Mouse (Mus musculus): ENCODE data around the gene Gng12.
"Not testable (repeated sequence)": the region's sequence is repeated elsewhere in the genome, so short reads cannot be mapped to it uniquely, and the experiment has no call there.

The Gng12 gene

DNA sequence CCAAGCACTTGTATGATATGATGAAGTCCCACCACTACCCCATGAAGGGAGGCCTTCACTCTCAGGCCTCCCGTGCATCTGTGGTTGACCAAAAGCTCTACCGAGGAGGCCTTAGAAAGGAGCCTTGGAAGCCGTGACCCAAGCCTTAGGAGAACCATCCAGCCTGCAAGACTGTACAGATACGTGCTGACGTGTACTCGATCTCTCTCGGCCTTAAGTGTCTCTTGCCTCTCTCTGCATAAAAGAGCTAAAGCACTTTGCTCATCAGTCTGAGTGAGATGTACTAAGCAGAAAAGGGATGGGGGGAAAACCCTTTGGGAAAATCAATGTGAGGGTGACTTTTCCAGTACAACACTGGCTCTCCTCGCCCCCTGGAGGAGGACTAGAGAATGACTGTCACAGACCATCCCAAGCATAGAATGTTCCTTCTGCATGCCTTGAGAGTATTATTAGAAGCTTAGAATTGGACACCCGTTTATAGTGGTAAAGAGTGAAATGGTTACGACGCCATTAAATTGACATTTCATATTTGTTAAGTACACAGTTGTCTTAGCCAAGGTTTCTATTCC is 59.0 kb downstream of the Gng12 start:
- DNase-seq (ENCODE audit: low spot score in 2 of 2) = no peak

- no peak for DNase-seq (ENCODE audit: low spot score in 2 of 2)
These were observed 62.5 kb downstream of the Gng12 start for GRCm38 (mm10) chr6:66958466-66959235.

DNA sequence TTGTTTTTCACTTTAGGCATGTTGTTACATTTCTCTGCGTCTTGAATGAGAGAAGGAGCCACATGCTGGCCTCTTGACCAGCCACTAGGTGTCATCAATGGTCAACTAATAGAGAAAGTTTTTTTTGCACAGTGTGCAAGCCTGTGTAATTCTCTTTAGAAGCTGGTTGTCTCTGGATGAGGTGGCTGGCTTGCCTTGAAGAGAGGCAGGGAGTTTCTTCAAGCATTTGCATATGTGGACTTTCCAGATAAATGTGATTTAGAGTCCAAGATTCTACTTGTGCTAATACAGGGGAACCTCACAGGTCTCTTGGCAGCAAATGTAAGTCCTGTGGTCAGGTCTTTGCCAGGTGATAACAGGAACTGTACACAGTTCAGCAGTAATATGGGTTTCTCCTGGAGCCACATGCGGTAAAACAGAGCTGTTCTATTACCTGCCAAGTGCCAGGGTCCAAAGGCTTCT is 66.4 kb downstream of the Gng12 start:
- peak; percentile 44 to 59 for DNase-seq (ENCODE audit: low spot score in 2 of 2)

DNA sequence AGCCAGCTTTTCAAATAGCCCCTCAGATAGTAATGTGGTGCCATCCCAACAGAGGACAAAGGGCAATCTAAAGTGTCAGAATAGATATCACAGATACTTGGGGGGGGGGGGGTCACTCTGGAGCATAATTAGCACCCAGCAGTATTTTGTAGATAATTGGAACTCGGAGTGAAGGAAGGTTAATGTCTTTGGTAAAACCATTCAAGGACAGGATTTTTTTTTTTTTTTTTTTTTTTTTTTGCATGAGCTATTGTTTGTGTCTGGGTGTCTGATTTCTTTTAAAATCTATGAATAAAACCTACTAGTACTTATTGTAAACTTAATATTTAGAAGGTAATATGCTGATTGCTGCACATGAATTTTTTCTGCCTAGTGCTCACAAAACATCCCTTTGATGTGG is 66.9 kb downstream of the Gng12 start:
- DNase-seq (ENCODE audit: low spot score in 2 of 2) = no peak

GRCm38 (mm10) chr6:66963651-66964050 is 67.5 kb downstream of the Gng12 start:
- not testable (repeated sequence) for DNase-seq (ENCODE audit: low spot score in 2 of 2)

DNA sequence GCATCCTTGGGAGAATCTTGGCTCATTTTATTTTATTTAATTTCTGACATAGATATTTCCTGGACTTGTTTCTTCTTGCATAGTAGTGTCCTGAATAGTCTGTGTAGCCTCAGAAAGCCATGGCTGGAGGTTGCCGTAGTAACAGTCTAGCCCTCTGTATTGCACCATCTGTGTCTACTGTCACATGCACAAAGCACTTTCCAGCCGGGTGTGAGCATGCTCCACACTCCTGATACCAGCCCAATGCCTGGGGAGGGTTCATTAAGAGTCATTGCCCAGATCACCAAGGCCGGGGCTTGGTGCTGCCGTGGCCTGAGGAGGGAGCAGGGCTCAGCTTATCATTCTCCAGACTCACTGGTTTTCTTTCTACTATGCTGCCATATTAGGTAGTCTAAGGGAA is 68.0 kb downstream of the Gng12 start:
- no peak for DNase-seq (ENCODE audit: low spot score in 2 of 2)

- DNase-seq (ENCODE audit: low spot score in 2 of 2) = no peak
These were observed 69.0 kb downstream of the Gng12 start for GRCm38 (mm10) chr6:66965203-66965602.

DNA sequence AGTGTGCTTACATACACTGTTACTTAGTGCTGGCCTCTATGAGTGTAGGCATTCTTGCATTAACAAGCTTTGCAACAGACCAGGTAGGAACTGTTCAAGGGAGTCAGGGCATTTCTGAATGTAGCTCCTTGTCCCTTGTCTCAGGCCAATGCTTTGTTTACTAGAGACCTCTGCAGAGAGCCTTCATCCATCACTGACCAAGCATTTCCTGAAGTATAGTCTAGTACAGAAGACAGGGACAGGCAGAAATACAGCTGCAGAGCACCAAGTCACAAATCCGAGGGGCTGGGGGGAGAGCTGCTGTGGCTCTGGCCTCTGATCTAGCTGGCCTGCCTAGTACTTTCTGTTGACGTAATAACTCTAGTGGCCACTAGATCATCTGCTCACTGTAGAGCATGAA is 71.6 kb downstream of the Gng12 start:
- no peak for DNase-seq (ENCODE audit: low spot score in 2 of 2)

DNA sequence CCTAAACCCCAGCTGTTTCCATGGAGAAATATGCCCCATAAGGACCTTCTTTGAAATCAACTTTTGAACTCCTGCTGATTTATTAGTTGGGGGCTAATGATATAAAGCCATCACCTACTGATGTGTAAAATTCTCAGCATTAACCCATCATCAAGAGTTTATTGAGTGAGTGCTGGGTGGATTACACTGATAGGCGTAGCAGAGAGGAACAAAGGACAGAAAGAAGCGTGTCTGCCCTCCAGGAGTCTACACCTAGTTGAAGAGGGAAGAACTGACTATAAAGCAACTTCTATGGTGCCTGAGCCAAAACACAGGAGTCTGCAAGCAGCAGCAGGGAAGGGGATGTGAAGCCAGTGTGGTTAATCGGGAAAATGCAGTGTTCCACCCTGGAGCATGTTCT is 73.2 kb downstream of the Gng12 start:
- DNase-seq (ENCODE audit: low spot score in 2 of 2) = no peak

GRCm38 (mm10) chr6:66972300-66972699 is 76.1 kb downstream of the Gng12 start:
- no peak for DNase-seq (ENCODE audit: low spot score in 2 of 2)

GRCm38 (mm10) chr6:66973180-66973579 is 77.0 kb downstream of the Gng12 start:
- DNase-seq (ENCODE audit: low spot score in 2 of 2) = no peak

GRCm38 (mm10) chr6:66975522-66975921 is 79.3 kb downstream of the Gng12 start:
- DNase-seq (ENCODE audit: low spot score in 2 of 2) = no peak

DNA sequence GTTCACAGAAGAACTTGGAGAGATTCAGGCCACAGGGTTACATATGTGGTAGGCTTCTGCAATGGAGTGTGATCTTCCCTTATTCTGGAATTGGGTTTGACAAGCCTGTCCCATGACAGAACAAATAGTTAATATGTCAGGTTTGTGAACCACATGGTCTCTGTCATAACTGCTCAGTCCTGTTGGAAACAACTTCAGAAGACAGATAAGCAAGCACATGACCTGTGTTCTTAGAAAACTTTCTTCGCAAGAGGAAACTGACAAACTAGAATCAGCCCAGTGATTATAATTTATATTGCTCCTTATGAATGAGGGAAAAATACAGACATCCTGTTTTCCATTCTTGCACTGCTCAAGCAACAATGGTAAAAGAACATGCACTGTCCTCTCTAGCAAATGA is 83.0 kb downstream of the Gng12 start:
- no peak for DNase-seq (ENCODE audit: low spot score in 2 of 2)

DNA sequence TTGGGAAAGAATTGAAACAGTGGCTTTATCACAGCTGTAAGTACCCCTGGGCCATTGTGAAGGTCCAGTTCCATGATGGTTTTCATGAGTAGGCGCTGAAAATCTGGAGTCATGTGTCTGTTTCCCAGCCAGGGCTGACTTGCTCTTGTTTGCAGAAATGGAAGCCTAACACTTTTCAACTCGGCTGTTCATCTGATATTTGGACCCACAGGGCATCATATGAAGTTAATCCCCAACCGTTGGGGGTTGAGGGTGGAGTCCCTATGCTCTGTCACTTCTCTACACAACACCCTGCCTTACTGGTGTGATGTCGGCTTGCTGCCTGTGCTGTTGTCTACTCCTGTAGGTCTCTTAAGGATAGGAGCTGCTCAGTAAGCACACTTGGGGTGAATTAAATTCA is 83.8 kb downstream of the Gng12 start:
- DNase-seq (ENCODE audit: low spot score in 2 of 2) = no peak

GRCm38 (mm10) chr6:66981366-66981765 is 85.2 kb downstream of the Gng12 start:
- no peak for DNase-seq (ENCODE audit: low spot score in 2 of 2)

DNA sequence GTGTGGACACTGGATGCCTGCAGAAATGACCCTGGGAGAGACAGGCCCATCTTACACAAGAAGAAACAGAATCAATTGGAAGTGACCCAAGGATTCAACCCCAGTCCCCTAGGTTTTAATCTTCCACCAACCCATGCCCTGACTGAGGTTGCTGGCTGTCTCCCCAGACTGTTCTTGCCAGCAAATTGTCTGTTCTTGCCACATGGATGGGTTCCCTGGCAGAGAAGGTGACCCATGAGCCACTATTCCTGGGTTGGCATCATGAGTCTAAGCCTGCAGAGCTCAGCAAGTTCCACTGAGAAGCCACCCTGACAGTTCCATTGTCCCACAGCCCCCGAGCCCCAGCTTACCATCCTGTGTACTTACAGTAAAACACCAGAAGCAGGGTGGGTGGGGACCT is 85.7 kb downstream of the Gng12 start:
- no peak for DNase-seq (ENCODE audit: low spot score in 2 of 2)

GRCm38 (mm10) chr6:66984079-66984478 is 87.9 kb downstream of the Gng12 start:
- DNase-seq (ENCODE audit: low spot score in 2 of 2) = no peak

GRCm38 (mm10) chr6:66984672-66985071 is 88.5 kb downstream of the Gng12 start:
- no peak for DNase-seq (ENCODE audit: low spot score in 2 of 2)

- DNase-seq (ENCODE audit: low spot score in 2 of 2) = no peak
These were observed 89.3 kb downstream of the Gng12 start for GRCm38 (mm10) chr6:66985500-66985899.

DNA sequence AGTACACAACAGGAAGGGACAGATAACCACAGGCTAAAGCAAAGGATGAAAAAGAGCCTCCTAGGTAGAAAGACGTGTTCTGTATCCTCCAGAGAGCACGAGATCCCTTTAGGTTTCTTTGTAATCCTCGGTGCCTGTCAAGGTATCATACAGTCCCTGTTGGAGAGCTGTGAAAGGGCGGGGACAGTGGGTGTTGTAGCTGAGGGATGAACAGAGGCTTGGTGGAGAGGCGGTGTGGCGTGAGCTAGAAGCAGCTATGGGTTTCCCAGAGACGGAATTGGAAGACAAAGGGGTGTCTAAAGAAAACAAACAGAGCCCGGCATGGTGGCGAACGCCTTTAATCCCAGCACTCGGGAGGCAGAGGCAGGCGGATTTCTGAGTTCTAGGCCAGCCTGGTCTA is 89.9 kb downstream of the Gng12 start:
- no peak for DNase-seq (ENCODE audit: low spot score in 2 of 2)

DNA sequence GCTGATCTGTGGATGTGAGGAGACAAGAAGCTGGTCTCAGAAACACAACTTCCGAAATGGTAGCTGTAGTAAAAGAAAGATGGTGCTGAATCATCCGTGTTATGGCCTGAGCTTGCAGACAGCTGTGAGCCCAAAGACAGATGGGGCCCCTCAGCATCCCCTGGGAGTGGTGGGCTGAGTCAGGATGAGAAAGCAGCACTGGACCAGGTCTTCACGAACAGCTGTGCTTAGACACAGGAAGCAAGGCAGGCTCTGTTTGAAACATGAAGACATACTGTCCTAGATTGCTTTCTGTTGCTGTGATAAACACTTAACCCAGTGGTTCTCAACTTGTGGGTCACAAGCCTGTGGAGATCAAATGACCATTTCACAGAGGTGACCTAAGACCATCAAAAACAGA is 91.4 kb downstream of the Gng12 start:
- DNase-seq (ENCODE audit: low spot score in 2 of 2) = no peak

DNA sequence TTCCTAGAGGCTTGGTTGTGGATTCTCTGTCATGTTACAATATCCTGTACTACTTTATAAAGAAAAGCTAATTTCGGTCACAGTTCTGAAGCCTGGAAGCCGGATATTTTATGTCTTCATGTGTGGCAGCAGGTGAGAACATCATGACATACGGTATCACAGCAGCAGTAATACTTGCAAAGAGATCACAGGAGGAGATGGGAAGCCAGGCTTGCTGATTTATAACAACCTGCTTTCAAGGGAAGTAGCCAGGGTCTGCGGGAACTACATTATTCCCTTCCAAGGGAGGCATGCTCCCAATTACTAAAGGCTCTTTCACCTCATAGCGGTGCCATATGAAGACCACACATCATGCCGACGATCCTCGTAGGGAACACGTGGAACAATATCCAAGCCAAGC is 92.2 kb downstream of the Gng12 start:
- DNase-seq (ENCODE audit: low spot score in 2 of 2) = no peak

- no peak for DNase-seq (ENCODE audit: low spot score in 2 of 2)
These were observed 92.8 kb downstream of the Gng12 start for GRCm38 (mm10) chr6:66989037-66989436.

GRCm38 (mm10) chr6:66989518-66989917 is 93.3 kb downstream of the Gng12 start:
- no peak for DNase-seq (ENCODE audit: low spot score in 2 of 2)

Data from right cerebral cortex, adult 2 months (tissue).